Mouse (Mus musculus) E14TG2a.4 (cell line): Measurements from ENCODE around the gene Slc39a3.
"Not testable (repeated sequence)": the region's sequence is repeated elsewhere in the genome, so short reads cannot be mapped to it uniquely, and the experiment has no call there.

Source experiments
- H3K27me3 ChIP-seq: 2 replicates; pipeline ENCODE4 v1.6.1; 2014; ENCODE audit warnings: low read length, control low read depth; ENCODE audit not compliant: insufficient read depth
- H3K36me3 ChIP-seq: 2 replicates; pipeline ENCODE4 v1.6.1; 2014; ENCODE audit warnings: low read length, control low read depth; ENCODE audit not compliant: insufficient read depth
- H3K4me1 ChIP-seq: replicated peaks from 2 replicates; pipeline ENCODE4 v1.6.1; 2014; ENCODE audit warnings: low read depth, low read length, control low read depth
- H3K4me3 ChIP-seq: replicated peaks from 2 replicates; pipeline ENCODE4 v1.5.1; 2014; ENCODE audit warnings: mild to moderate bottlenecking, low read length
- H3K9me3 ChIP-seq: 2 replicates; pipeline ENCODE4 v1.6.1; 2014; ENCODE audit warnings: low read length, control low read depth
- CTCF ChIP-seq: conservative IDR thresholded peaks from 2 replicates; pipeline ENCODE4 v1.5.1; 2014; ENCODE audit warnings: low read length
- NANOG ChIP-seq: IDR thresholded peaks from 2 replicates; pipeline ENCODE4 v1.6.1; 2014; ENCODE audit warnings: borderline replicate concordance, low read length, mixed read lengths
- POU5F1 ChIP-seq: IDR thresholded peaks from 2 replicates; pipeline ENCODE4 v1.6.1; 2014; ENCODE audit warnings: low read length, borderline replicate concordance

Slc39a3 gene

GRCm38 (mm10) chr10:81052577-81052976 lies 15.4 kb upstream of the Slc39a3 start:
- Histone ChIP-seq H3K27me3 (no peaks in the 10 kb centered on the region), H3K4me1 (peaks cover 71% of the 10 kb centered on the region), H3K4me3 (no peak overlapping the region), H3K9me3 (no peaks in the 10 kb centered on the region), H3K36me3 (peaks cover 100% of the 10 kb centered on the region)
- TF ChIP-seq POU5F1, result no peak
- TF ChIP-seq CTCF, result no peak
- TF ChIP-seq NANOG, result no peak

GRCm38 (mm10) chr10:81051133-81051532 lies 13.9 kb upstream of the Slc39a3 start:
- H3K36me3 ChIP-seq, result peaks cover 100% of the 10 kb centered on the region
- peaks cover 64% of the 10 kb centered on the region for H3K4me1 ChIP-seq
- no peaks in the 10 kb centered on the region for H3K9me3 ChIP-seq
- H3K27me3 ChIP-seq, result no peaks in the 10 kb centered on the region
- no peak overlapping the region for H3K4me3 ChIP-seq
- no peak for TF ChIP-seq CTCF
- TF ChIP-seq NANOG, result no peak
- TF ChIP-seq POU5F1, result no peak

GRCm38 (mm10) chr10:81050645-81051044 lies 13.4 kb upstream of the Slc39a3 start:
- Histone ChIP-seq H3K36me3 (peaks cover 100% of the 10 kb centered on the region), H3K27me3 (no peaks in the 10 kb centered on the region), H3K9me3 (no peaks in the 10 kb centered on the region), H3K4me1 (peaks cover 66% of the 10 kb centered on the region), H3K4me3 (no peak overlapping the region)
- TF ChIP-seq POU5F1 (no peak), NANOG (no peak), CTCF (peak; percentile 68)

- Histone ChIP-seq H3K4me1 (peaks cover 51% of the 10 kb centered on the region), H3K36me3 (peaks cover 83% of the 10 kb centered on the region)
- H3K27me3 ChIP-seq, H3K4me3 ChIP-seq, H3K9me3 ChIP-seq: not testable (repeated sequence)
These were observed 8.0 kb upstream of the Slc39a3 start for GRCm38 (mm10) chr10:81045246-81045645.

- H3K36me3 ChIP-seq, result peaks cover 46% of the 10 kb centered on the region
- no peak overlapping the region for H3K4me3 ChIP-seq
- no peaks in the 10 kb centered on the region for H3K27me3 ChIP-seq
- no peaks in the 10 kb centered on the region for H3K9me3 ChIP-seq
- peaks cover 42% of the 10 kb centered on the region for H3K4me1 ChIP-seq
- TF ChIP-seq CTCF (peak; percentile 83), POU5F1 (no peak), NANOG (no peak)
These were observed 4.4 kb upstream of the Slc39a3 start for GRCm38 (mm10) chr10:81041458-81042175.

- Histone ChIP-seq H3K4me3 (no peak overlapping the region), H3K4me1 (peaks cover 21% of the 10 kb centered on the region), H3K9me3 (no peaks in the 10 kb centered on the region), H3K27me3 (no peaks in the 10 kb centered on the region), H3K36me3 (peaks cover 16% of the 10 kb centered on the region)
- TF ChIP-seq CTCF (peak; percentile 49), POU5F1 (no peak), NANOG (no peak)
These were observed 975 bp downstream of the Slc39a3 start for GRCm38 (mm10) chr10:81036251-81036650.

GRCm38 (mm10) chr10:81033586-81033985 lies 3.6 kb downstream of the Slc39a3 start:
- TF ChIP-seq CTCF (no peak), POU5F1 (no peak), NANOG (no peak)
- Histone ChIP-seq H3K4me3 (no peak overlapping the region), H3K4me1 (peaks cover 29% of the 10 kb centered on the region), H3K27me3 (no peaks in the 10 kb centered on the region), H3K36me3 (peaks cover 16% of the 10 kb centered on the region), H3K9me3 (no peaks in the 10 kb centered on the region)

GRCm38 (mm10) chr10:81029031-81029430 lies 8.2 kb downstream of the Slc39a3 start:
- no peak for TF ChIP-seq NANOG
- Histone ChIP-seq H3K4me3 (no peak overlapping the region), H3K9me3 (no peaks in the 10 kb centered on the region), H3K36me3 (peaks cover 13% of the 10 kb centered on the region; the same call in 1 of the 2 replicates), H3K27me3 (peaks cover 18% of the 10 kb centered on the region), H3K4me1 (peaks cover 55% of the 10 kb centered on the region)

GRCm38 (mm10) chr10:81028219-81028618 lies 9.0 kb downstream of the Slc39a3 start:
- Histone ChIP-seq H3K9me3 (no peaks in the 10 kb centered on the region), H3K4me3 (no peak overlapping the region), H3K36me3 (peaks cover 10% of the 10 kb centered on the region; the same call in 1 of the 2 replicates), H3K4me1 (peaks cover 54% of the 10 kb centered on the region), H3K27me3 (peaks cover 18% of the 10 kb centered on the region)
- no peak for TF ChIP-seq NANOG
- no peak for TF ChIP-seq POU5F1
- TF ChIP-seq CTCF, result no peak
